Mouse (Mus musculus) heart, embryonic 14.5 days (tissue): ENCODE measurements at regions not wholly inside any gene's neighbourhood (a gene's known extent, or its start where the extent isn't known, plus 50 kb on each side); places are given as distances from the start of the nearest gene placed in this dataset.

Experiments
- ATAC-seq: fragments of 200-750 bp; cut with Nextera tagmentation; 2 replicates; pipeline ENCODE4 v1.8.0; 2017; ENCODE audit warnings: low read depth, moderate TSS enrichment; ENCODE audit not compliant: insufficient number of reproducible peaks, insufficient read depth, low FRiP score
- H3K27ac ChIP-seq, 2 experiments: fragments of 200-500 bp in 1 of 2; fragments of 300-500 bp in 1 of 2; sonication (generic) in 1 of 2; replicated peaks in 1 of 2; 2 replicates each; pipeline ENCODE4 v1.5.1; 2012 to 2014; ENCODE audit warnings: low read depth in 2 of 2, low read length in 2 of 2, control low read depth in 1 of 2, mild to moderate bottlenecking in 1 of 2, mixed read lengths in 1 of 2; ENCODE audit not compliant: control insufficient read depth in 1 of 2, insufficient read depth in 1 of 2
- H3K27me3 ChIP-seq: fragments of 300-500 bp; sonication (generic); 2 replicates; pipeline ENCODE4 v1.6.1; 2014; ENCODE audit warnings: mild to moderate bottlenecking, low read length, control low read depth; ENCODE audit not compliant: control insufficient read depth, insufficient read depth
- H3K36me3 ChIP-seq: fragments of 300-500 bp; sonication (generic); 2 replicates; pipeline ENCODE4 v1.6.1; 2014; ENCODE audit warnings: mild to moderate bottlenecking, control low read depth, low read length, mixed read lengths; ENCODE audit not compliant: control insufficient read depth, insufficient read depth
- H3K4me1 ChIP-seq, 2 experiments: fragments of 200-500 bp in 1 of 2; fragments of 300-500 bp in 1 of 2; sonication (generic) in 1 of 2; 2 replicates each; pipeline ENCODE4 v1.6.1; 2012 to 2014; ENCODE audit warnings: low read length in 2 of 2, control low read depth in 1 of 2, mixed read lengths in 1 of 2; ENCODE audit not compliant: control insufficient read depth in 2 of 2, insufficient read depth in 2 of 2
- H3K4me2 ChIP-seq: fragments of 300-500 bp; sonication (generic); 2 replicates; pipeline ENCODE4 v1.6.1; 2014; ENCODE audit warnings: mild to moderate bottlenecking, low read length
- H3K4me3 ChIP-seq, 2 experiments: fragments of 200-500 bp in 1 of 2; fragments of 300-500 bp in 1 of 2; sonication (generic) in 1 of 2; 2 replicates each; pipeline ENCODE4 v1.5.1; 2012 to 2014; ENCODE audit warnings: low read length in 2 of 2, mild to moderate bottlenecking in 2 of 2, control low read depth in 1 of 2, low read depth in 1 of 2, moderate library complexity in 1 of 2; ENCODE audit not compliant: control insufficient read depth in 1 of 2, insufficient read depth in 1 of 2
- H3K9ac ChIP-seq: fragments of 300-500 bp; sonication (generic); 2 replicates; pipeline ENCODE4 v1.6.1; 2014; ENCODE audit warnings: mild to moderate bottlenecking, low read length
- H3K9me3 ChIP-seq: fragments of 300-500 bp; sonication (generic); 2 replicates; pipeline ENCODE4 v1.6.1; 2016; ENCODE audit warnings: low read length, control low read depth; ENCODE audit not compliant: control insufficient read depth
- WGBS: fragments of 180-500 bp; shearing (Covaris S2); extraction: QIAGEN DNeasy Blood & Tissue Kit; methylation state at CpG from one replicate; pipeline ENCODE4 v1.1.7; 2014; 5-methylcytosine and 5-hydroxymethylcytosine counted together

DNA sequence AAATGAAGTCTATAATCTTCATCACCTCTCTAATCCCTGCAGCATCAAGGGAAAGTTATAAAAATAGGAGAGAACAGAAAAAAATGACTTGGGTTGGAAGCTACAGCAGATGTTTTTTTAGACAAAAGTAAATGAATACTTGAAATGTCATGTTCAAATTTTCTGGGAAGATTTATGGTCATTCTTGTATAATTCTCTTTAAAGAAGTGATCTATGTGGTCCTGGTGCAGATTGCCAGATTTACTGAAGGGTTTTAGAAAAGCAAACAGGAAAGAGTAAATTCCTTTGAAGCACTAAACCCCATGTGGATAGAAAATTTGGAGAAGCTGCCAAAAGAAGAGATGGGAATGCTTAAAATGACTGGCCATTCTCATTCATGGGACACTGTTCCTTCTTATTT is 821.3 kb upstream of the Marcks start:
- no peak overlapping the region for H3K27ac ChIP-seq
- H3K27me3 ChIP-seq: no peaks in the 10 kb centered on the region
- H3K4me3 ChIP-seq: no peak overlapping the region
- H3K4me1 ChIP-seq: no peaks in the 10 kb centered on the region
- no peaks in the 10 kb centered on the region for H3K9me3 ChIP-seq
- H3K36me3 ChIP-seq: no peaks in the 10 kb centered on the region
- H3K4me2 ChIP-seq: no peak overlapping the region
- ATAC-seq: no peak
- H3K9ac ChIP-seq: no peak overlapping the region

DNA sequence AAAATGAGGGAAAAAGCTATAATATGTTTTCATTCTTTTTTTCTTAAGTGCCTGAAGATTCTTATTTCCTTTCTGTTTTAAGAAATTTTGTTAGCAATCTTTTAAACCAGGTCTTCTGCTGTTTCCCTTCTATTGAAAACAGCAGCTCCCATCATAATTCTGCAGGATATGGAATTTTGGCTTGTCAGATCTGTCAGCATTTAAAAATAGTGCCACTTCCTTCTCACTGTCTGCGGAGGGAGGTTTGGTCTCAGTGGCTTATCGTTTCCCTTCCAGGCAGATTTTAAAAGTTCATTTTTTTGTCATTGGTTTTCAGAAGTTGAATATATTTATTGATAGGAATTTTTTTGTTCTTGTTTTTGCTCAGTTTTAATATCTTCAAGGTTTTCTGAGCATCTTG is 776.1 kb upstream of the Marcks start:
- Histone ChIP-seq H3K27me3 (no peaks in the 10 kb centered on the region), H3K9ac (no peak overlapping the region), H3K4me1 (0 out of 4 replicates have a peak, but pooled peaks cover 0 to 6% of the 10 kb centered on the region in 2 experiments), H3K4me2 (no peak overlapping the region), H3K4me3 (no peak overlapping the region), H3K36me3 (no peaks in the 10 kb centered on the region), H3K9me3 (no peaks in the 10 kb centered on the region), H3K27ac (no peak overlapping the region)
- no peak for ATAC-seq
- 55% methylated on average over 2 of the region's 2 CpGs for WGBS

DNA sequence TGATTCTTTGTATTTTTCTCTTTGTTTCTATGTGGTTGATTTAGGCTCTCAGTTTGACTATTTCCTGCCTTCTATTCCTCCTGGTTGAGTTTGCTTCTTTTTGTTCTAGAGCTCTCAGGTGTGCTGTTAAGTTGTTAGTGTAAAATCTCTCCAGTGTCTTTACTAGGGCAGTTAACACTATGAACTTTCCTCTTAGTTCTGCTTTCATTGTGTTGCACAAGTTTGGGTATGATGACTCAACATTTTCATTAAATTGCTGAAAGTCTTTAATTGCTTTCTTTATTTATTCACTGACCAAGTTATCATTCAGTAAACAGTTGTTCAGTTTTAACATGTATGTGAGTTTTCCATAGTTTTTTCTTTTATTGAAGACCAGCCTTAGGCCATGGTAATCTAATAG is 772.9 kb upstream of the Marcks start:
- no peaks in the 10 kb centered on the region for H3K9me3 ChIP-seq
- H3K4me1 ChIP-seq: no peaks in the 10 kb centered on the region
- H3K36me3 ChIP-seq: no peaks in the 10 kb centered on the region
- no peak for ATAC-seq
- no peak overlapping the region for H3K4me2 ChIP-seq
- no peaks in the 10 kb centered on the region for H3K27me3 ChIP-seq
- no peak overlapping the region for H3K9ac ChIP-seq
- H3K4me3 ChIP-seq: no peak overlapping the region
- H3K27ac ChIP-seq: no peak overlapping the region

DNA sequence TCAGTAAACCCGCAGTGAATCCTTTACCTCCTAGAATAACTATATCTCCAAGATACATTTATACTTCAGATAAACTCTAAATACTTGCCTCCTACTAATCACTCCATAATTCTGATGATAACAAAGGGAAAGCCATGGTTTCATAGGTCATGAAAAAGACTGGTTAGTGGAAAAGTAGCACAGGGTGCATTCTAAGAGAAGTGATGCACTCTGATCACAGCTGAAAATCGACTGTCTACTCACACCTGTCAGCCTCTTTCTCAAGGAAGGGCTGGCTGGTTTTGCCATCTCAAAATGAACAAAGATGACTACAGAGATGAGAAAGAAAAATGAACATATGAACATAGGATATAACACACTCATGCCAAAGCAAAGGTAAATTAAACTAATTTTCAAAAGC is 769.6 kb upstream of the Marcks start:
- no peak overlapping the region for H3K27ac ChIP-seq
- no peaks in the 10 kb centered on the region for H3K4me1 ChIP-seq
- no peaks in the 10 kb centered on the region for H3K27me3 ChIP-seq
- H3K4me3 ChIP-seq: no peak overlapping the region
- H3K4me2 ChIP-seq: no peak overlapping the region
- no peaks in the 10 kb centered on the region for H3K36me3 ChIP-seq
- ATAC-seq: no peak
- 75% methylated on average over 2 of the region's 2 CpGs for WGBS
- no peaks in the 10 kb centered on the region for H3K9me3 ChIP-seq
- H3K9ac ChIP-seq: no peak overlapping the region

DNA sequence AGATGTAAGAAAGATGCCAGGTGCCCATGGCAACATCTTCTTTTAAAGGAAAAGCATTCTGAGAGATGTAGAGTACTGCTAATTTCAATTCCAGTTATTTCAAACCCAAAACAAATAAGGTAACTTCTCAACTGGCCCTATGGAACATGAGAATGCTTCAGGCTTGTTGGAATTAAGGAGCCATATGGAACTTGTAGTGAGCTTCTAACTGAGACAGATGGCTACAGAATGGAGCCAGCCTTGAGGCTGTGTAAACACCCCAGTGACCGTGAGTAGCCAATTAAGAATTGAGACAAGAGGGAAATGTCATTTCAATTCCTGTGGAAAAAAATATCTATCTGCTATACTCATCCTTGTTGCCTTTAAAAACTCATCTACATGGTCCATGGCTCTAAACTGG is 769.0 kb upstream of the Marcks start:
- no peaks in the 10 kb centered on the region for H3K4me1 ChIP-seq
- no peaks in the 10 kb centered on the region for H3K9me3 ChIP-seq
- no peak overlapping the region for H3K4me2 ChIP-seq
- no peak for ATAC-seq
- no peak overlapping the region for H3K4me3 ChIP-seq
- no peak overlapping the region for H3K9ac ChIP-seq
- WGBS: 53% methylated on average over 1 of the region's 1 CpGs
- no peak overlapping the region for H3K27ac ChIP-seq
- no peaks in the 10 kb centered on the region for H3K36me3 ChIP-seq
- no peaks in the 10 kb centered on the region for H3K27me3 ChIP-seq

DNA sequence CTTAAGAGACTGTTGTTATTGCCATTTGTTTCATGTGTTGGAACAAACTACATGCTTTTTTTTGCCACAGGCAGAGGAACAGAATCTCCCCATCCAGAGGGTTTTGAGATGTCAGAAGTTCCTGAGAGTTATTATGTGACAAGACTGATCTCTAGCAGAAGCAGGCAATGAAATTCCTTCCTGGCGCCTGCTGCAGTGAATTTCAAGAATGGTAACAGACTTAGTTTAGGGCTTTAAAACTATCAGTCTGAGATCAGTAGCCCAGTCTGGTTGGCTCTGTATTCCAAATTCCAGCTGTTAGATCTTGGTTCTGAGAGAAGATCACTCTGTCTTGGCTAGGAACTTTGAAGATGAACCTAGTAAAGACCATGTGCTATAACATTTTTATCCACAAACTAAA is 749.2 kb upstream of the Marcks start:
- H3K36me3 ChIP-seq: no peaks in the 10 kb centered on the region

DNA sequence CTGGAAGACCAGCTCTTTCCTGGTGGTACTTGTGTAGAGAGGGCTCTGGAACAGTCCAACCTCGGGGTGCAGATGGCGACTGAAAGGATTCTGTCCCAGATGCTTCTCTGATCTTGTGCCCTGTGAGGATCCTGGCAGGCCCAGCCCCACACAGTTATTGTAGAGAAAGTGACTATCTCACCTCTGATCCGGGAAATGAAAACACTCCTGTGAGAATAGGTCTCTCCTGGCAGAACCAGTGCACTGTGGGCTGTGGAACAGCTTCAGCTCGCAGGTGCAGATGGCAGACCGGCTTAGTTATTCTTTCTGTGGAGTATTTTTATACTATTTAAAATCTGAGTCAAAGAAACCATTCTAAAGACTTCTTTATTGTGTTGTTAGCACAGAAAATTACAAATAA is 742.1 kb upstream of the Marcks start:
- no peaks in the 10 kb centered on the region for H3K9me3 ChIP-seq
- no peak overlapping the region for H3K27ac ChIP-seq
- no peak overlapping the region for H3K9ac ChIP-seq
- no peaks in the 10 kb centered on the region for H3K36me3 ChIP-seq
- H3K4me3 ChIP-seq: no peak overlapping the region
- no peak overlapping the region for H3K4me2 ChIP-seq
- H3K4me1 ChIP-seq: no peaks in the 10 kb centered on the region
- H3K27me3 ChIP-seq: no peaks in the 10 kb centered on the region
- 83% methylated on average over 5 of the region's 5 CpGs for WGBS
- no peak for ATAC-seq

More for the DNA sequence above, 749.2 kb upstream of the Marcks start:
- no peaks in the 10 kb centered on the region for H3K27me3 ChIP-seq
- H3K4me3 ChIP-seq: no peak overlapping the region
- WGBS: 32% methylated on average over 1 of the region's 1 CpGs
- H3K4me2 ChIP-seq: no peak overlapping the region
- no peak overlapping the region for H3K27ac ChIP-seq
- no peak for ATAC-seq
- H3K9me3 ChIP-seq: no peaks in the 10 kb centered on the region
- no peaks in the 10 kb centered on the region for H3K4me1 ChIP-seq
- H3K9ac ChIP-seq: no peak overlapping the region

DNA sequence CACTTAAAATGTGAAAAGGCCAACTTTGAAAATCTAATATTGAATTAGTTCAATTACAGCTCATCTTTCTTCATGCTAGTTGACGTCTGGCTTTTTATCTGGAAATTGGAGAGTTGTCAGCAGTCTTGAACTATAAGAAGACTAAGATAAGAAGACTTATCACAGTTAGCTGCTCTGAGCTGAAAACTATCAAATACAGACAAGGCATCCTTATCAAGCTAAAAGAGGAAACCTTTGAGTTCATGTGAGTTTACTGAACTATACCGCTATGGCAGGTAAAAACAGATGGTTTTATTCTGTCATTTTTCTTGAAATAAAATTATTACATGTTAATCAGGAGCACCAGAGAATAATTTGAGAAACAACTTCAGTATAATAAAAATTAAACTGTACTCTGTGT is 735.2 kb upstream of the Marcks start:
- Histone ChIP-seq H3K4me3 (no peak overlapping the region), H3K4me1 (no peaks in the 10 kb centered on the region), H3K4me2 (no peak overlapping the region), H3K9ac (no peak overlapping the region), H3K27ac (no peak overlapping the region), H3K27me3 (no peaks in the 10 kb centered on the region), H3K9me3 (no peaks in the 10 kb centered on the region), H3K36me3 (no peaks in the 10 kb centered on the region)
- 20% methylated on average over 2 of the region's 2 CpGs for WGBS
- ATAC-seq: no peak
